Mouse (Mus musculus) myocyte (in vitro differentiated cells): Measurements from ENCODE around the gene Iqschfp. TPM values are rescaled to one million over a fixed set of nuclear protein-coding genes. Genes with fewer than 3 reads are reported as not detected.

ENCODE experiments used
- H3K27me3 ChIP-seq: one replicate; pipeline ENCODE4 v1.6.1; 2011; ENCODE audit not compliant: control insufficient read depth, insufficient read depth, insufficient read length
- H3K36me3 ChIP-seq: one replicate; pipeline ENCODE4 v1.6.1; 2011; ENCODE audit not compliant: control insufficient read depth, insufficient read depth
- H3K4me2 ChIP-seq: one replicate; pipeline ENCODE4 v1.6.1; 2011; ENCODE audit warnings: low read depth, control low read depth
- H3K4me3 ChIP-seq: one replicate; pipeline ENCODE4 v1.5.1; 2011; ENCODE audit warnings: mild to moderate bottlenecking, control low read depth, moderate library complexity
- H3K79me2 ChIP-seq: one replicate; pipeline ENCODE4 v1.6.1; 2011; ENCODE audit not compliant: control insufficient read depth, insufficient read depth
- H3ac ChIP-seq: one replicate; pipeline ENCODE4 v1.6.1; 2011; ENCODE audit not compliant: control insufficient read depth, insufficient read length
- CEBPB ChIP-seq: IDR thresholded peaks from 2 replicates; pipeline ENCODE4 v1.6.1; 2011; ENCODE audit warnings: mild to moderate bottlenecking, moderate library complexity; ENCODE audit not compliant: poor library complexity, insufficient read depth, severe bottlenecking
- E2F4 ChIP-seq: IDR thresholded peaks from one replicate; pipeline ENCODE4 v1.6.1; 2011; ENCODE audit warnings: mild to moderate bottlenecking, control low read depth, moderate library complexity; ENCODE audit not compliant: insufficient read depth
- MAX ChIP-seq: IDR thresholded peaks from one replicate; pipeline ENCODE4 v1.6.1; 2011; ENCODE audit warnings: low read depth, mild to moderate bottlenecking, control low read depth
- MYOD1 ChIP-seq, 3 experiments: IDR thresholded peaks; one replicate each; pipeline ENCODE4 v1.6.1; 2011; ENCODE audit warnings: control low read depth in 2 of 3, low read depth in 2 of 3, mild to moderate bottlenecking in 2 of 3, moderate library complexity in 1 of 3; ENCODE audit not compliant: insufficient read length in 2 of 3, control insufficient read depth in 1 of 3
- MYOG ChIP-seq, 3 experiments: IDR thresholded peaks; one replicate each; pipeline ENCODE4 v1.6.1; 2011; ENCODE audit warnings: control low read depth in 2 of 3, low read depth in 2 of 3, mild to moderate bottlenecking in 2 of 3; ENCODE audit not compliant: insufficient read length in 2 of 3, control insufficient read depth in 1 of 3, insufficient read depth in 1 of 3
- POLR2A ChIP-seq: IDR thresholded peaks from one replicate; pipeline ENCODE4 v1.6.1; 2011; ENCODE audit warnings: low read depth, mild to moderate bottlenecking, control low read depth, moderate library complexity; ENCODE audit not compliant: insufficient read length
- POLR2AphosphoS2 ChIP-seq: IDR thresholded peaks from one replicate; pipeline ENCODE4 v1.6.1; 2011; ENCODE audit warnings: low read depth, control low read depth; ENCODE audit not compliant: insufficient read length
- REST ChIP-seq: IDR thresholded peaks from one replicate; pipeline ENCODE4 v1.6.1; 2011; ENCODE audit warnings: mild to moderate bottlenecking, control low read depth, moderate library complexity; ENCODE audit not compliant: insufficient read depth, insufficient read length
- SRF ChIP-seq: IDR thresholded peaks from one replicate; pipeline ENCODE4 v1.6.1; 2011; ENCODE audit warnings: low read depth; ENCODE audit not compliant: control insufficient read depth, insufficient read length
- TCF12 ChIP-seq: IDR thresholded peaks from one replicate; pipeline ENCODE4 v1.6.1; 2011; ENCODE audit warnings: mild to moderate bottlenecking, control low read depth; ENCODE audit not compliant: poor library complexity, insufficient read depth, severe bottlenecking
- TCF3 ChIP-seq: IDR thresholded peaks from one replicate; pipeline ENCODE4 v1.6.1; 2011; ENCODE audit warnings: low read depth, control low read depth; ENCODE audit not compliant: insufficient read length
- USF1 ChIP-seq: IDR thresholded peaks from one replicate; pipeline ENCODE4 v1.6.1; 2011; ENCODE audit warnings: low read depth, mild to moderate bottlenecking, control low read depth, moderate library complexity
- polyA plus RNA-seq: library from polyadenylated mRNA; unstranded; fragments of >200 nt; fragmentation: generic; extraction: Trizol; gene quantifications from one replicate; pipeline ENCODE4 v1.2.1, GENCODE M21; 2012; ENCODE audit warnings: missing spikeins

Gene Iqschfp
- polyA plus RNA-seq, 1 experiment = not detected

GRCm38 (mm10) chr3:68576948-68577347 is 684.9 kb downstream of the Iqschfp start:
- no peak overlapping the region for H3K4me3 ChIP-seq
- no peaks in the 10 kb centered on the region for H3K36me3 ChIP-seq
- no peak overlapping the region for H3K4me2 ChIP-seq
- peaks cover 34% of the 10 kb centered on the region for H3K79me2 ChIP-seq
- no peak overlapping the region for H3ac ChIP-seq
- TF ChIP-seq E2F4 (no peak), REST (no peak), POLR2A (no peak), CEBPB (no peak), SRF (no peak), MAX (no peak), USF1 (no peak), POLR2AphosphoS2 (no peak), MYOD1 (IDR thresholded peaks at IDR 0.05; ENCODE audit: control insufficient read depth in 1 of 3, insufficient read length in 2 of 3, low read depth in 2 of 3) (no peak), TCF12 (no peak), TCF3 (no peak)
- H3K27me3 ChIP-seq = no peaks in the 10 kb centered on the region

DNA sequence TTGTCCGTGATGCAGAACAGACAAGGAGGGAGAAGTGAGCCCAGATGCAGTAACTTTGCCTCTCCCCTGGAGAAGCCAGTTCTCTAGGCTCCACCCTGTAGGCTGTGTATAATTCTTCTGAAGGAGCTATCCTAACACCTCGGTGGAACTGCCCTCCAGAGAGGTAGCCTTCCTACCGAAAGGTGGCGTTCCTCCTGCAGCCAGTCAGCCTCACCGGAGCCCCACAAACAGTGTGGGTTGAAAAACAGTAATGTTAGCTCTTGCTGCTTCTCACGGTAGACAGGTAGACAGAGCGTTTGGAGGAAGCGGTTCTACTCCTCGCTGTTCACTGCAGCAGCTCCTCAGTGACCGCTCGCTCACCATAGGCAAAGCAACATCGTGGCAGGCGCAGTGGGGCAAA is 689.6 kb downstream of the Iqschfp start:
- no peaks in the 10 kb centered on the region for H3K27me3 ChIP-seq
- H3K79me2 ChIP-seq = peaks cover 34% of the 10 kb centered on the region
- TF ChIP-seq TCF3 (no peak), MAX (no peak), REST (no peak), E2F4 (no peak), POLR2AphosphoS2 (no peak), MYOG (IDR thresholded peaks at IDR 0.05; ENCODE audit: control insufficient read depth in 1 of 3, insufficient read depth in 1 of 3, insufficient read length in 2 of 3, low read depth in 2 of 3) (no peak)
- H3K36me3 ChIP-seq = no peaks in the 10 kb centered on the region
- peak overlapping the region; percentile 27 for H3K4me3 ChIP-seq
- H3K4me2 ChIP-seq = no peak overlapping the region
- no peak overlapping the region for H3ac ChIP-seq

- Histone ChIP-seq H3ac (no peak overlapping the region), H3K4me2 (peak overlapping the region; percentile 85), H3K79me2 (peaks cover 30% of the 10 kb centered on the region), H3K36me3 (no peaks in the 10 kb centered on the region), H3K4me3 (peak overlapping the region; percentile 27), H3K27me3 (no peaks in the 10 kb centered on the region)
- TF ChIP-seq TCF12 (no peak), USF1 (no peak), SRF (no peak)
Measured at GRCm38 (mm10) chr3:68582103-68582740, 690.2 kb downstream of the Iqschfp start.

GRCm38 (mm10) chr3:68583031-68583693 is 691.1 kb downstream of the Iqschfp start:
- peaks cover 30% of the 10 kb centered on the region for H3K79me2 ChIP-seq
- TF ChIP-seq REST (no peak), MYOG (IDR thresholded peaks at IDR 0.05; ENCODE audit: control insufficient read depth in 1 of 3, insufficient read depth in 1 of 3, insufficient read length in 2 of 3, low read depth in 2 of 3) (no peak), MYOD1 (IDR thresholded peaks at IDR 0.05; ENCODE audit: control insufficient read depth in 1 of 3, insufficient read length in 2 of 3, low read depth in 2 of 3) (no peak), POLR2A (no peak), TCF12 (no peak), MAX (no peak), USF1 (no peak), TCF3 (no peak), CEBPB (no peak), E2F4 (no peak), POLR2AphosphoS2 (no peak), SRF (no peak)
- H3K4me3 ChIP-seq = peak overlapping the region; percentile 27
- H3ac ChIP-seq = no peak overlapping the region
- peak overlapping the region; percentile 85 for H3K4me2 ChIP-seq
- H3K27me3 ChIP-seq = no peaks in the 10 kb centered on the region
- no peaks in the 10 kb centered on the region for H3K36me3 ChIP-seq

GRCm38 (mm10) chr3:68583771-68584511 is 691.9 kb downstream of the Iqschfp start:
- Histone ChIP-seq H3K36me3 (no peaks in the 10 kb centered on the region), H3K4me2 (peak overlapping the region; percentile 85), H3ac (no peak overlapping the region), H3K27me3 (no peaks in the 10 kb centered on the region), H3K79me2 (peaks cover 34% of the 10 kb centered on the region), H3K4me3 (peak overlapping the region; percentile 27)
- TF ChIP-seq MYOG (IDR thresholded peaks at IDR 0.05; ENCODE audit: control insufficient read depth in 1 of 3, insufficient read depth in 1 of 3, insufficient read length in 2 of 3, low read depth in 2 of 3) = peak; percentile 39 to 89 (median 47)
- TF ChIP-seq POLR2A = peak; percentile 67
- TF ChIP-seq POLR2AphosphoS2 = peak; percentile 77
- no peak for TF ChIP-seq TCF12
- peak in 2 of 3 experiments; percentile 49 to 83 for TF ChIP-seq MYOD1 (IDR thresholded peaks at IDR 0.05; ENCODE audit: control insufficient read depth in 1 of 3, insufficient read length in 2 of 3, low read depth in 2 of 3)
- TF ChIP-seq USF1 = no peak
- TF ChIP-seq SRF = peak; percentile 21
